Mouse (Mus musculus) urinary bladder, postnatal 10 days (tissue): Measurements from ENCODE around the gene Ifitm2.
"Not testable (repeated sequence)": the region's sequence is repeated elsewhere in the genome, so short reads cannot be mapped to it uniquely, and the experiment has no call there.

Experiments
- DNase-seq: peaks from one replicate; pipeline ENCODE4 v3.0.0; 2022; ENCODE audit warnings: low spot score

Ifitm2 gene

DNA sequence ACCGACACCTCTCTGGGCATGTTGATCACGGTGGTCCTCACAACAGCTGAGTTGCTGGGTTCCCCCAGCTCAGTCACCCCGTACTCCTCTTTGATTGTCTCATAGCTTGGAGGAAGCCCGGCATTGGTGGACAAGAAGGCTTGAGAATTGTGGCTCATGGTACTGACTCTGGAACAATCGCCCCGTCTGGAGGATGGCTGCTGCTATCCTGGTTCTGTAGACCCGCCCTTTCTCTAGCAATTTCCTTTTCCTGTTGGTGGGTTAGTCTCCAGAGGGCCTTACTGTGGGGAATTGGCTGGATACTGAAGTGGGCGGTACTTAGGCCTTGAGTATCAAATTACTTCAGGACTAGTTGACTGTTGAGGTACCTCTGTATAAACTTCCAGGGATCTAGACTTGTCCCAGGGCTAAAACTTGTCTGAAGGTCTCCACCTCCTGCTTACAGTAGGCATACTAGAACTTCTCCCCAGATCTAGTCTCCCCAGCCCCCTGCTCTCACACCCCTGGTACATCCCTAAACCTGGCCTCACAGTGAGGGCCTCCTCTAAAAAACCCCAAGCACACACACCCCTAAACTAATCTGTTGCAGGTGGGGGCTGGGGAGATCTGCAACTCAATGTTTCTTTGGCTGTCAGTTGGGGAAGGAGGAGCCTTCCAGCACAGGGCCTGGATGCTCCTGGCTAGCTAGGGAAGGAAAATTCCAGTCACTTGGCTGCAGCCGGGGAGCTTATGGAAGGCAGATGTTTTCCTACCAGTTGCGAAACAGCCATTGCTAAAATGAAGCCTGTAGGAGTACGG is at the start of gene Ifitm2, which contains the start of gene Gm45717:
Gene Ifitm2, minus strand, starts transcription at position 230 of the 798 bp plus-strand sequence.
Gene Gm45717, minus strand, starts transcription at position 180 of the 798 bp plus-strand sequence.
- no peak for DNase-seq

DNA sequence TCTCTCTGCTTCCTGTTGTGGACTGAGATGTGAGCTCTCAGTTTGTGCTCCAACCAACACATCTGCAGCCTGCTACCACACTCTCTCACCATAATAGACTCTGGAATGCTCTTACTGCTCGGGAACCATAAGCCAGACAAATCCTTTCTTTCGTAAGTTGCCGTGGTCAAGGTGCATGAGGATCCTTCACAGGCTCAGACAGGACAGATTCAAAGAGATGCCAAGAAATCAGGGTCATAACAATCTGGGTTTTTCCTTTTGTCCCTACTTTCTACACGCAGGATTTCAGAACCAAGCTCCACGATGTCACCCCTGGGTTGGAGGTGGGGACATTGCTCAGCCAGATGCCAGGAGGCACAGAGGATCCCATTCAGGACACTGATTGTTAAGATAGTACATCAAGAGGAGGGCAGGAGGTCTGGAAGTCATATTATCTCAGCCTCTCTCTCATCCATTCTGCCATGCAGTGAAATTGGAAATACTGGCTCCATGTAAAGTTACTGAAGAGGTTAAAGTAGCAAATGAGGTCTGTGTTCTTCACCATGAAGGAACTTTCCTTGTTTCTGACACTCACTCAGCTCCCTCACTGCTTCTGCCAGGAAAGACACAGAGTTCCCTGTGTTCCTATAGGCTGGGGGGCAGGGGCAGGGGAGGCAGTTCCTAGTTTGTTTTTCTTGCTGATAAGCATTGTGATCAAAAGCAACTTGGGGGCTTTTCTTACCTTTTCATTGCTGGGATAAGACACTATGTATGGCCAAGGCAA is 47.6 kb upstream of the Ifitm2 start:
- no peak for DNase-seq

DNA sequence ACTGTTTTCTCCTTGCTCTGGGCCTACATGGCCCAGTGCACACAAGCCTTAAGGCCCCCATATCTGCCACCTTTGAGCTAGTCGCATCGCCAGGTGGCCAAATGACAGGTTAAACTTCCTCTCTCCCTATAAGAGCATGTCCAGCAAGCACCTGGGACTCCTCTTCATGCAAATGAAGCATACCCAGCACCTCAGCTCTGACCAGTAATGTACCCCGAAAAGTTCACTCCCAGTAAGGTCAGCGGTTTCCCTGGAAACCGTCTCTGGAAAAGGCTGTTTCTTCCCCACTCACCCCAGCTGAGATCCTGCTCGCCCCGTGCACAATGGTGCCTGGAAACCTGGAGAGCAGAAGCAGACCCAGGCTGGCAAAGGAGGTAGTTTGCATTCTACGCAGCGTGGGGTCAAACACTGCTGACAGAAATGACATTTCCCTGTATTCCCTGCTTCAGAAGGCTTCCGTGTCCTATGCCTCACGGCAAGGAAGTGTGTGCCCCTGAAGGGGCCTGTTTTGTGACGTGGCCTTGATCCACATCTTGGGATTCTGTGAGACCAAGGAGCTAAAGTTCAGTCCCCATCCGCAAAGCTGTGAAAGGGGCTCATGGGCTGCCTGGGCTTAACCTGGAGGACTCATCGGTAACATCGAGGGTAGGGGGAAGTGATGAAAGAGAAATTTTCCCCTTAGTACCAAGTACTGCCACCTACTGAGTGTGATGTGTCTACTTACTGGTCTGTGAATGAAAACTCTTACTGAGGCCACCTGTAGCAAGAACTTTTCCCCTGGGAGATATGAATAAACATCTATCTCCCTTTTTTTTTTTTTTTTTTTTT is 45.3 kb upstream of the Ifitm2 start:
- DNase-seq, result no peak

DNA sequence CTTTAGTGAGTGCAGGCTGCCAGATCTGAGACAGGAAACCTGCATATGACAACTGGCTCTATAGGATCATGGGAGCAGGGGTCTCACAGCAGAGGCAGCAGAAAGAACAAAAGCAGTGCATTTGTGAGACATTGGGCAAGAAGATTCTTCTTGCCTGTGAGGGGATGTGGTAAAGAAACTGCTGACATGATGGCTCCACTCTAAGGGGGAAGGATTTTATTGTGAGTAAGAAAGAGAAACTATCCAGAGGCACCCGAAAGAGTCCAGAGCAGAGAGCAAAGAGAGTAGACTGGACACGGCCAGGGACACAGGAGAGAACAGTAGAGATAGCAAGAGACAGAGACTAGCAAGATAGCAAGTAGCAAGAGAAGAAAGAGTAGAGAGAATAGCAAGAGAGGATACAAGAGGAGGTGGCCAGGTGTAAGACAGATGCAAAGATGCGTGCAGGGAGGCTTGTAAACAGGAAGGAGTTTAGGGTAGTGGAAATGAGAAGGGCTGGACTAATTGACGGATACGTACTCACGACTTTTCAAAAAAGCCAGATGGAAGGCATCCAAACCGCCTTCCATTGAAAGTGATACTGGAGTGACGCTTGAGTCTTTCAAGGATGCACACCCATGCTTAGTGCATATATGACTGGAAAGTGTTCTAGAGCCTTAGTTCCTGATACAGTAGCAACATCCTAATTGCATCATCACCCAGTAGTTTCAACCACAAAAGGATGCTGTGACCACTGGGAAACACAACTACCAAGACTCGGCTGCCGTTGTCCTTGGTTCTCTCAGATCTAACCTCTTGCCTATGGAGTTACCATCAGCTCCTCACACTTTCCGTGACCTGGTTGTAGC is 43.3 kb upstream of the Ifitm2 start:
- no peak for DNase-seq

DNA sequence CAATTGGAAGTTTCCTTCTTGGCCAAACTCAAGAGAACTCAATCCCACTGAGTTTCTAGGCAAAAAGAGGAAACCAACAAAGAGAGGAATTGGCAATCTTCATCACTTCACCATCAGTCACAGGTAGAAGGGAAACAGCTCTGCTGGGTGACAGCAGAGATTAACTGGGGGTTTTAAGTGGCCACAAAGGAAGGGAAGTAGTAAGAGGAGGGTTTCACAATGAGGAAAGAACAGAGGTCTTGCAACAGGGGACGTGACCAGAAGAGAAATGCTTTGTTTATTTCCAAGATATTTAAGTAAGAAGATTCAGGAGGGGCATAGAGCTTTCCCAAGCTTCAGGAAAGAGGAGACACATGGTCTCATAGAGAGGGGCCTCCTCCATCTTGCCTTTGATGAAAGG is 42.0 kb upstream of the Ifitm2 start:
- DNase-seq, result no peak

DNA sequence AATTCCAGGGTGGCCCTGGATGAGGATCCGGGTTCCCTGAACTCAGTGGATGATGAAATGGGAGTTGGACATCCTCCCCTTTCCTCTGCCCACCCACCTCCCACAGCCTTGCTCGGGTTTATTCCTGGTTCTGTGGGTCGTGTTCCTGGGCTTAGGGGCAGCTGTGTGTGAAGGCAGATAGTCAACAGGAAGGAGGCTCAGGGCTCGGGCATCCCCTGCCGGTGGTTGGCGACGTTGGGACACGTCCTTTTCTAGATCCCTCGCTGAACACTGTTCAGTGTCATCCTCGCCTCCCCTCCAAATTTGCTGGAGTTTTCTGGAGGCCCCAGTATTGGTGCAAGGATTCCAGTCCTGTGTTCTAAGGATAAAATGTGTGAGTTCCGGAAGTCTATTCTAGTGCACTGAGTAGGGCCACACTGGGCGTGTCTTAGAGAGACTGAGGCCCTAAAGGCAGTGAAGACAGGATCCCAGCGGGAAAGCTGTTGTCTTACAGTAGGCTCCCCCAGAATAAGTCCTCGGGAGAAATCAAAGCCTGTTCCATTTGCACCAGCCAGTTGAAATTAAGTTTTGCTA is 35.4 kb upstream of the Ifitm2 start:
- no peak for DNase-seq

DNA sequence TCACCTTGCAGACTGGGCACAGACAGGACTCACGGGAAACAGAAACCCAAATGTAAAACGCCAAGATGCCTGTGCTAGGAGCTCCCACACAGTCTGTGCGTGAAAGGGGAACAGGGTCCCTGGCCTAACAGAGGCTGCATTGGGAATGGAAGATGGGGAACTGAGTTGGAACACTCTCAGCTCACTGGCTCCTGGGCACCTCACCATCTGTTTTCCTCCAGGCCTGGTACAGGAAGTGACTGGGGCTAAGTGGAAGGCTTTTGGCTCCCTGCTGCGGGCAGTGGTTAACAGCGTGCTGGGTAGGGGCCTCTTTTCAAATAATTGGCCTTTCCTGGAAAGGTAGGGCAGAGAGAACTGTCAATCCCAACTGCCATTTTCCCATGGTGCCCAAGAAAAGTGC is 34.8 kb upstream of the Ifitm2 start:
- no peak for DNase-seq

DNA sequence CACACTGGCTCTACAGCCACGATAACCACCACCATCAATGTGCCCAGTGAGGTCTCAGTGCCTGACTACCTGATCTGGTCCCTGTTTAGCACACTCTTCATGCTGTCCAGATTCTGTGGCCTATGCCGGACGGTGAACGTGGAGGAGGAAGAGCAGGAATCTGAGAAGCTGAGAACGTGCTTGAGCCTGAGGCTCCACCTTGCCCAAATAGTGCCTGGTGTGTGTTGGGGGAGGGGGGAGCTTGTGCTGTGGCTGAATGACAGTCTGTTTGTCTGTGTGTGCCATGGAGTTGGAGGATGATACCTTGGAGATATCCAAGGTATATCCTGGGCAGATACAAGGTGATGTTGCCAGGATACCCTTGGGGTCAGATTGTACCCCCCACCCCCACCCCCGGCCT is 34.4 kb upstream of the Ifitm2 start:
- no peak for DNase-seq

DNA sequence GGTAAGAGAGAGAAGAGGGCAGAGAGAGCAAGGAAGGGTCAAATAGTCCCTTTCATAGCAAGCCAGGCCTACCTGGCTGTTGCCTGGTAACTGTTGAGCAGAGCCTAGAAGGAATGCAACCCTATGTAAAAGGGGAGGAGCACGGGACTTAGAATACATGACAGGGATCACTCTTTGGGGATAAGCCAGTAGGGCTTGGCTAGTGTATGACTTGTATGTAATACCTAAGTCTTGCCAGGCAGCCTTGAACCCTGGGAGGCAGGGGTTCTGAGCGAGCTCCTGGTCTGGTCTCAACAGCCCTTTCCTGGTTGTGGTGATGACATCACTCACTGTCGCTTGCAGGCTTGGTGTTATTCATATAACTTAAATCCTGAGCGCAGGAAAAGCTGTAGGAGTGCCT is 33.2 kb upstream of the Ifitm2 start:
- no peak for DNase-seq

DNA sequence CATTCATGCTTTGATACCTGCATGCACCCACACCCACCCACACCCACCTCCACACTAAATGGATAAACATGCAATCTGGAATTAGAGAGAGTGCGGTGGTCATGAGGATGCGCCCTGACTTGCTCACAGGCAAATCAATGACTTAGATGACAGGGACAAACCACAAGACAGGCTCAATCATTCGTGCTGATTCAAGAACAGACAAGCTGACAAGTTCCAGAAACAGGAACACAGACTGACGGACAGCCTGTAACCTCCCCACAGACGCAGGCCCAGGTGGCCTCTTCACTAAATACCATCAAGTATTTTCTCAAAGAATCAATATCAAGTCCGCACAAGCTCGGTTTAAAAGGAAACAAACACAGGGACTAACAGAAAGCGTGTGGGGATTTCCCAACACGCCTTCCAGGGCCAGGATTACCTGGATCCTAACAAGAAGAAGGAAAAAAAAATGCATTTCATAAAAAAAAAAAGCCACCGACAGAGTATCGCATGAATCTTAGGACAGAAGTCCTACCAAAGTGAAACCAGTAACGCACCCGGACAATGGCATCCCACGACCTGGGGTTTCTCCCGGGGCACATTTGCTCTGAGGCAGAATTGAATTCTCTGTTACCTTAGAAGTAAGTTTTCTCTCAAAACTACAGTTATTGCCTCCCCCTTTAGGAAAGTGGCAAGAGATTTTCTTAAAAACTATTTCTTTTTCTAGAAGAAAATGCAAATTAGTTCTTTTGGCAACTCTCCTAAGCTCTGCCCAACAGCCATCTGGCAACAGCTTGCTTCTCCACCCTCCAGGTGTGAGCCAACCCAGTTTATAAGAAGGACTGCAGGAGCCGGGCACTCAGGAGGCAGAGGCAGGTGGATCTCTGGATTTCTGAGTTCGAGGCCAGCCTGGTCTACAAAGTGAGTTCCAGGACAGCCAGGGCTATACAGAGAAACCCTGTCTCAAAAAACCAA is 31.7 kb upstream of the Ifitm2 start:
- DNase-seq, result no peak

DNA sequence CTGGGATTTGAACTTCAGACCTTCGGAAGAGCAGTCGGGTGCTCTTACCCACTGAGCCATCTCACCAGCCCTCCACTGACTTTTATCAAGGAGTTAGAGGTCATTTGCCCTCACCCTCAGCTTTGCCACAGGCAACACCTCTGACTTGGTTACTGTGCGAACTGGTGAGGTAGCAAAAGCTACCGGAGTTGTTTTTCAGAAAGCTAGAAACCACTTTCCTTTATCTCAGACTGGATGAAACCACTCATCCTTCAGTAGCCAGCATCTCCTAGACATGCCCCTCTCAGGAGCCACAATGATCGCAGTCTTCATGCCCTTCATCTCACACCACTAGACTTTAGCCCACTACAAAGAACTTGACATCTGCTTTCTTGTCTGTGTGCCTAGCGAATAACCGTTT is 27.2 kb upstream of the Ifitm2 start:
- DNase-seq, result no peak

DNA sequence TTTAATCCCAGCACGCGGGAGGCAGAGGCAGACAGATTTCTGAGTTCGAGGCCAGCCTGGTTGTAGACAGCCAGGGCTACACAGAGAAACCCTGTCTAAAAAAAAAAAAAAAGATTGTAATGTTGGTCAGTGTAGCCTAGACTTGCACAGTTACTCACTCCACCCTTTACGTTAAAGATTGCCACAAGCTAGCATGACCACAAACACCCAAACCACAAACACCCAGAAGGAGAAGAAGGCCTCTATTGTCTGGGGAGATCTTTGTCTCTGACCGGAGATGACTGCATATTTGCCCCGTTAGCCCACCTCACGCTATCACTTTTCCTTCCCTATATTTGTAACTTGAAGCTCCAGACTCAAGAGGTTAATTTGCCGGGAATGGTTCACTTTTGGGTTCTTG is 25.9 kb upstream of the Ifitm2 start:
- DNase-seq, result no peak

DNA sequence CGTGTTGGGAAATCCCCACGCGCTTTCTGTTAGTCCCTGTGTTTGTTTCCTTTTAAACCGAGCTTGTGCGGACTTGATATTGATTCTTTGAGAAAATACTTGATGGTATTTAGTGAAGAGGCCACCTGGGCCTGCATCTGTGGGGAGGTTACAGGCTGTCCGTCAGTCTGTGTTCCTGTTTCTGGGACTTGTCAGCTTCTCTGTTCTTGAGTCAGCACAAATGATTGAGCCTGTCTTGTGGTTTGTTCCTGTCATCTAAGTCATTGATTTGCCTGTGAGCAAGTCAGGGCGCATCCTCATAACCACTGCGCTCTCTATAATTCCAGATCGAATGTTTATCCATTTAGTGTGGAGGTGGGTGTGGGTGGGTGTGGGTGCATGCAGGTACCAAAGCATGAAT is 20.9 kb upstream of the Ifitm2 start:
- DNase-seq, result not testable (repeated sequence)

DNA sequence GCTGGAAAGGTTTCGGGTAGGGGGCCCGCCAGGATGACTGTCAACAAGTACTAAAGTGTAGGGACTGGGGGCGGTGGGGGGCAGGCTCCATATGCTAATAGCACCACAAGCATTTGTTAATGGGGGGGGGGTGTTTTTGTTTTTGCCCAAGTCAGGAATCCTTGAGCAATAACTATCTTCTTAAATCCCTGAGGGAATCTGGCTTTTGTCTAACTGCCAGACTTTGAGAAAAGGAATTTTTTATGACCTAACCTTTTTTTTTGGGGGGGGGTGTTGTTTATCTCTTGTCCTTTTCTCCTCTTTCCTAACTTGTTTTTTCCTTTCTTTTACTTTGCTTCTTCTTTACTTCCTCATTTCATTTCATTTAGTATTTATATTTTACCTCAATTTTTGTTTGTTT is 19.7 kb upstream of the Ifitm2 start:
- DNase-seq, result no peak

DNA sequence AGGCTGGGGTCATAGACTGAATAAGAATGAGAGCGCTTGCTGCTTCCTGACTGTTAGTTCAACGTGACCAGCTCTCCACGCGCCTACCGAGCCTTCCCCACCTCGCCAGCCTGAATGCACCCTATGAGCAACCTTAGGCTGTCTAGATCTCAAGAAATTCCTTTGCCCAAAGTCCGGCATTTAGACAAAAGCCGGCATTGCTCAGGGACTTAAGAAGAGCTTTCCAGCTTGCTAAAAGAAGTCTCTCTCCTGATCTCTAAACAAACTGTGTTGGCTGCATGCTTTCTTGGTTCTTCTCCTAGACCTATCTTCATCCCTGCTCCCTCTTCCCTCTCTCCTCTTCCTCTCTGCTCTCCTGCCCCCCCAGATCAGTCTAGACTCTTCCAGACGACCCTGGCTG is 19.2 kb upstream of the Ifitm2 start:
- no peak for DNase-seq

DNA sequence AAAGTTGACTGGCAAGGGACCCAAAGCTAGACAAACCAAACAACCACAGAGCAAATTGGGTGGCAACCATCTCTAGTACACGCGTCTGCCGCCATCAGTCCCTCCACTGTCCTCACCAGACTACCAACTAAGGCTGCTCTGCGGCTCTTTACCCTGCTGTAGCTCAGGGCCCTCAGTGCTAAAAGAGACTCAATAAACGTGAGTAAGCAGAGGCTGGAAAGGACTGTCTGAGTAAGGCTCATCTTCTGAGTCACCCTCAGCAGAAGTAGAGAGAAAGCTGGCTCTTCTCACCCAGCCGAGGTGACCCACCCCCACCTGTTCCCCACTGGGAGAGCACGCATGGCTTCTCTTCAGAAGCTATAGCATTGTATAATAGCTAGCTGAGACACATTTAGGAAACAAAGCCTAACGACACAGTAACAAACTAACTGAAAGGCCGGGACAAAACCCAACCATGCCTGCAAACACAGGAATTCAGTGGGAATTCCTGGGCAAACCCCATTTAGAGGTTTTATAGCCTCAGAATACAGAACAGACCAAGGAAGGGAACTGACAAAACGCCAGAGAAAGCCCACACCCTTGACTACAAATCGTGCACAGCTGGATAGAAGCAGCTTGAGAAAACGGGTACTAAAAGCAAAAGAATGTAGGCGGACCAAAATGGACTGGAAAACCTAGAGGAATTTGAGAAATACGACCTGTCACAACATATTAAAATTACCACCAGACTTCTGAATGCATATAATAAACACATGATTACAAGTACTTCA is 17.8 kb upstream of the Ifitm2 start:
- no peak for DNase-seq

DNA sequence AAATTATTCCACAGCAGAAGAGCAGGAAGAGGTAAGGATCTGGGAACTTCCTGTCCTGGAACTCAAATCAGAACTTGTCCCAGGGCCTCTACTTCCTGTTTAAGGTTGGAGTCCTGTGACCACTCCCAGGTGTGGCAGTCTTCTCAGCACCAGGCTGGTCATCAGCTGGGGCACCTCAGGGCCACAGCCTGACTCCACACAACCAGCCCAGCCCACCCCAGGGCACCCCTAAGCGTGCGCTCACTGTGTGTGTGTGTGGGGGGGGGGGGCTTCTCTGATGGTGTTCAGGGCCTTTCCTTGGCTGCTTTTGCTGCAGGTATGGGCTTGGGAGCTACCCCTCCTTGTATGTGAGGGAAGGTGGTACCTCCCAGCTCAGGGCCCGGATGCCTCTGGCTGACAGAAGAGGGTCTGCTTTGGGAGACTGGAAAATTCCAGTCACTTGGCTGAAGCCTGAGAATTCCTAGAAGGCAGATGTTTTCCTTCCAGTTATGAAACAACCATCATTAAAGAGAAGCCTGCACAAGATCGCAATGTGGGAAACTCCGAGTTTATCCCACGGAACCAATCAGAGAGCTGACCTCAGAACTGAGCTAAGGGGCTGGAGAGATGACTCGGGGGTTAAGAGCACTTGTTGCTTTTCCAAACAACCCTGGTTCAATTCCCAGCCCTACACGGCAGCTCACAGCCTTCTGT is 15.8 kb upstream of the Ifitm2 start:
- DNase-seq, result no peak

DNA sequence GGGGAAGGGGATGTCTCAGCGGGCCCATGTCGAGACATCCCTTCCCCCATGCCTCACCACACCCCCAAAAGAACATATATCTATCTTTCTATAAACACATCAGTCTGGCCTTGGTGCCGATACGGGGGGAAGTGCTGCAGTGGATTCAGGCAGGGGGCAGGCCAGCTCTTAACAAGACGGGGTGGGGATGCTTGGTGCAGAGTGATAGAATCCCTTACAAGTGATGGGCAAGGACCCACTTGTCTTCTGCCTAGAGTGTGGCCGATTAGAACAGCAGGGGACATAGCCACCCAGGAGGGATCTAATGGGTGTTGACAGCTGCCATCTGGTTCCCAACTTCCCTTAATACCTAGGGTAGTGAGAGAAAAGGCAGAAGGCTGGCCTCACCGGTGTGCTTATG is 15.1 kb upstream of the Ifitm2 start:
- DNase-seq, result no peak

DNA sequence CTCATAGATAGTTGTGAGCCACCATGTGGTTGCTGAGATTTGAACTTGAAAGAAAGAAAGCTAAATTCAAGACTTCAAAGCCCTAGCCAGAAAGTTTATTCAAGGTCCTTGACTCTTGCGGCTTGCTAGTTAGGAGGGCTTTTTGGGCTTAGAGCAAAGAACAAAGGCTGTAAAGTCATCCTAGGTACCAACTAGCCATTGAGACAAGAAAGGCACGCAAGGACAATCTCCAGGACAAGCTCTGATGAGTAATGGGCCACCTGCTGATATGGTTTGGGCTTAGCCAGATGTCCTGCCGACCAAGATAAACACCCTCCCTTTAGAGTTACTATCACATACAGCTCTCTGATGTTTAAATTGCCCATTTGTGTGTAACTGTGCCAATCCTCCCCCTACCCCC is 12.9 kb upstream of the Ifitm2 start:
- DNase-seq, result not testable (repeated sequence)
